Mouse (Mus musculus) embryo, embryonic 9.5 days (tissue): ENCODE data around the gene Ly6g6d.

Experiments
- DNase-seq: peaks from one replicate; pipeline ENCODE4 v3.0.0-alpha.2; 2017; ENCODE audit errors: extremely low spot score

Ly6g6d gene

DNA sequence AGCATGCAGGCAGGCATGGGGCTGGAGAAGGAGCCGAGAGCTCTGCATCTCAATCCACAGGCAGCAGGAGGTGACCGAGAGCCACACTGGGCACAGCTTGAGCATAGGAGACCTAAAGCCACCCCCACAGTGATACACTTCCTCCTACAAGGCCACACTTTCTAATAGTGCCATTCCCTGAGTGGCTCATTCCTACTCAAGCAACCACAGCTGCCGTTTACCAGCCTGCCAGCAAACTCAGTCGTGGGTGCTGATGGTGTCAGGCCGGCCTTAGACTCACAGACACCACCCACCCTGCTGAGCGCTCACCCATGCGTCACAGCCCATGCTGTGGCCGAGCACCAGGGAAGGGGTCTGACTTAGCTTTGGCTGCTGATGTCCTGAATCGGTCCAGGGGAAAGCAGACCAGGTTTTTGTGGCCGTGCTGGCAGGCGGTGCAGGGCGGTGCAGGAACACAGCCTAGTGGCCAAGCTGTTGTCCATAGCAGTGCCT is 19.3 kb upstream of the Ly6g6d start:
- no peak for DNase-seq

DNA sequence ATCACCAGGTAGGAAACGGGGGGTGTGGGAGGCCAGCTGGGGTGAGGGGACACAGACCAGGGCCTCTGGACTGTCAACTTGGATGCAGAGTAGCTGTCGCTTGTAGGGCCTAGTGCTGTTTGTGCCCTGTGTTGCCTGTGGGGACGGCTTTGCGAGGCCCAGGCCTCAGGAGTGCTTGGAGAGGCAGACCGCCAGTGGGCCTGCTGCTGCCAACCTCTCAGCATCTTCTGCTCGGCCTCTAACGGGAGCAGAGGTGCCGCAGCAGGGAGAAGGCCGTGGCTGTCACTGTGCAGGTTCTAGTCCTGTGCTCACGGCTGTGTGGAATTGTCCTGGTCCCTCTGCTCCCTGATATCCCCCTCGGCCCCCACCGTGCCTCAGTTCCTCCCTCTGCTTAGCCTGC is 18.7 kb upstream of the Ly6g6d start:
- no peak for DNase-seq

DNA sequence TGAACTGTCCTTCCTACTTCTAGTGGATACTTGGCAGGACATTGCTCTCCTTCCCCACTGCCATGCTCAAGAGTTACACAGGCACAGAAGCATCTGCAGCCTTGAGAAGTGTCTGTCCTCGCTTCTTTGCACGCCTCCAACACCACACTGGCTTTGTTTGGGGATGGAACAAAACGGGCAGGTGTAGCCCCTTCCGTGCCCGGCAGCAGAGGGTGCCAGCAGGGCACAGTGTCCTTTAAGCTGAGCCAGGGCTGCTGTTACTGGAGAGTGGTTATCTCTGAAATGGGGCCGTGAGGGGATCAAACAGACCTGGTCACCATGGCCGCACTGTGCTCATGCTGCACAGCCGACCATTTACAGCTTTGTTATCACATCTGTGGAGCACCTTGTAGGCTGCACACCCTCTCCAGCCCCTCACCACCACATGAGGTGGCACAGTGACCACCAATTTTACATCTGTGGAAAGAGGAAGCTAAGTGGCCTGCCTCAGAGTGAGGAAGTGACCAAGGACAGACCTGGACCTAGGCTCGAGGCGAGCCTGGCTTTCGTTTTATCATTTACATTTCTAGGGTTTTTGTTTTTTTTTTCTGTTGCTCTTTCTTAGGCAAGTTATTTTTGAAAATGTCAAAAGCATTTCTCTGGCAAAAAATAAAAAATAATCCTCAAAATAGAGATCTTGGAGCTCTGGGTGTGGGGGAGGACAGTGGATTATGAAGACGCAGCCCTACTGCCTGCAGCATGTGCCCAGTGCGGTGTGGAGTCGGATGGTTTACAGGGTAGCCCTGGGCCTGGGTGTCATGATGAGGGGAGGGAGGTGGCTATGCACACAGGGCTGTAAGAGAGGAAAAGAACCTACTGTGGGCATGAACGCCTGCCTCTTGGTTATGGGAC is 16.9 kb upstream of the Ly6g6d start:
- DNase-seq = no peak

DNA sequence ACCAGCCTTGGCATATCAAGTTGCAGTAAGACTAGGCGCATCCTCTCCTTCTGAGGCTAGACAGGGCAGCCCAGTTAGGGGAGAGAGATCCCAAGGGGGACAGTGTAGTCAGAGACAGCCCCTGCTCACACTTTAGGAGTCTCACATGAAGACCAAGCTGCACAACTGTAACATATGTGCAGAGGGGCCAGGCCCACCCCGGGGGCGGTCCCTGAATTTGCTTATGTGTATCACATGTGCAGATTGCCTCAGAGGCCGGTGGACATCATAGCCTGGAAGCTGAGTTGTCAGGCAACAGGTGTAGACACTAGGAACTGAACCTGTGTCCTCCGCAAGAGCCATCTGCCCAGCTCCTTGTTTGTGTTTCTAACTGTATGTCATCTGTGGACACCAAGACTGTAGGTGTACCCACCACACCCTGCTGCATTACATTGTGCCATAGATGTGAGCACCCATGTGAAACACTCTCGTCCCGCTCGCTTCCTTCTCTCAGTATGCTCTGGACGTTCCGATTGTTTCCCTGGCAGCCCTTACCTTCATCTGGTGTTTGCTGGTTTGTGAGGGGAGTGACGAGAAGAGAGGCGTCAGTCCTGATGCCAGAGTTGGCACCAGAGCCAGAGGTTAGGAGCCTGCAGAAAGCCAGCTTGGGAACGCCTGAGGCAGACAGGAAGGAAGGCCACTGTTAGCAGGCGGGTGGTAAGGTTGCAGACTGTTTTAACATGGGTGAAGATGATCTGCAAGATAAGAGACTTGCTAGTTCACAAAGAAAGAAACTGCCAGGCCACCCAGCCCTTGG is 14.7 kb upstream of the Ly6g6d start:
- DNase-seq = no peak

DNA sequence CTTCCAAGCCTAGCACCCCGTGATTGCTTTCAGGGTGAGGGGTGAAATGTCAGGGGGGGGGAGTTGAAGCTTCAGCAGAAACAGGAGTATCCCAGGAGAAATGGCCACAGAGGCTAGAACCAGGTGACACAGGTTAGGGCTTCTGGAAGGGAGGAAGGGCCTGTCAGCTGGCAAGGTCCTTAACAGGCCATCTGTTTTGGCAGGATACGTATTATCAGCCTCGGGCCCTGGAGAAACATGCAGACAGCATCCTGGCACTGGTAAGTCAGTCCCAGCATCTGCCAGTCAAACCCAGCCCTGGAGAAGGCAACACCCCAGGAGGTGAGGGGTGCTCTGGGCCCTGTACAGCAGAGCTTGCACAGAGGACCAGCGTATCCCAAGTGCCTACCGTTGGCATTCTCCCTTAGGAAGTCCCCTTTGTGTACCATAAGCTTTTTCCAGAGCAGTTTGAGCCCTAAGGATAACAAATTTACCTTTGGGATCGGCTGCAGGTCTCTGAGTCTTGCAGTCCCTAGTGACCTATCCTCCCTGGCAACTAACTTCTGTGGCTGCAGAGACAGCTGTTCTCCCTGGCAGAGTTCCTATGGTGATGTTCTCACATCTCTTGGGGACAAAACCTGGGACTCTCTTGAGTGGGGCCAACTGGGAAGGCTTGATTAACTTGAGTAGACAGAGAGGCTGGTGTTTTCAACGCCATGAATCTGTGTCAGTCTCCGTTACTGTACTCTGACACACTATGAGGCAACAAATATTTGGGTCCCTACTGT is 12.5 kb upstream of the Ly6g6d start:
- DNase-seq = no peak

DNA sequence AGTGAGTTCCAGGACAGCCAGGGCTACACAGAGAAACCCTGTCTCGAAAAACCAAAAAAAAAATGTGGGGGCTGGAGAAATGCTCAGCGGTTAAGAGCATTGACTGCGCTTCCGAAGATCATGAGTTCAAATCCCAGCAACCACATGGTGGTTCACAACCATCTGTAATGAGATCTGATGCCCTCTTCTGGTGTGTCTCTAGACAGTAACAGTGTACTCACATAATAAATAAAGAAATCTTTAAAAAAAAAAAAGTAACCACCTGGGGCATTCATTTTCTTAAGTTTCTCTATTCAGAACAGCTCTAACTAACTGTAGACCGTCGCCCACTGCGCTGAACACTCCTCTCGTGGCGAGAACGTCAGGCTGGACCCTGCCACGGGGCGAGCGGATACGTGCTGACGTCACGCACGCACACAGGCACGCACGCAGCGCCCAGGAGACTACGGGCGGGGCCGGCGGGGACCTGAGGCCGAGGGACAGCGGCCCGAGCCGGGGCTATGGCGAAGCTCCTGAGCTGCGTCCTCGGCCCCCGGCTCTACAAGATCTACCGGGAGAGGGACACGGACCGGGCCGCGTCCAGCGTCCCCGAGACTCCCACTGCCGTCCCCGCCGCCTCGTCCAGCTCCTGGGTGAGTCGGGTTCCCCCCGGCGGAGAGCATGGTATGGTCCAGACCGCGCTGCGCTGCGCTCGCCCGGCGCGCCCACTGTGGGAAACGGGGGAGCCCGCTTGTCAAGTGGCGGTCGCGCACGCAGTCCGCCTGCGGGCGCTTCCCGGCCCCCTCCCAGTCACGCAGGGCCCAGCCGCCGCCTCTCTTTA is 11.2 kb upstream of the Ly6g6d start, which contains the start of gene Abhd16a:
Gene Abhd16a, plus strand, starts transcription at position 439 of the 820 bp plus-strand sequence.
- peak; percentile 94 for DNase-seq

DNA sequence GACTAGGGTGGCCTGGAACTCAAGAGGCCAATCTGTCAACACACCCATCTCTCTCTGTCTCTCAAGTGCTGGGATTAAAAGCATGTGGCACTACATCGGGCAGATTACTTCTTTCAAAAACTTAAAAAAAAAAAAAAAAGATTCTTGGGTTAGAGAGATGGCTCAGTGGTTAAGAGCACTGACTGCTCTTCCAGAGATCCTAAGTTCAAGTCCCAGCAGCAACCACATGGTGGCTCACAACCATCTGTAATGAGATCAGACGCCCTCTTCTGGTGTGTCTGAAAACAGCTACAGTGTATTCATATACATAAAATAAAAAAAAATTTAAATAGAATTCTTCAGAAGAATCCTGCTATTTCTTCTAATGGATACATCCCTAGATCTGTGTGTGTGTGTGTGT is 10.3 kb upstream of the Ly6g6d start:
- no peak for DNase-seq

DNA sequence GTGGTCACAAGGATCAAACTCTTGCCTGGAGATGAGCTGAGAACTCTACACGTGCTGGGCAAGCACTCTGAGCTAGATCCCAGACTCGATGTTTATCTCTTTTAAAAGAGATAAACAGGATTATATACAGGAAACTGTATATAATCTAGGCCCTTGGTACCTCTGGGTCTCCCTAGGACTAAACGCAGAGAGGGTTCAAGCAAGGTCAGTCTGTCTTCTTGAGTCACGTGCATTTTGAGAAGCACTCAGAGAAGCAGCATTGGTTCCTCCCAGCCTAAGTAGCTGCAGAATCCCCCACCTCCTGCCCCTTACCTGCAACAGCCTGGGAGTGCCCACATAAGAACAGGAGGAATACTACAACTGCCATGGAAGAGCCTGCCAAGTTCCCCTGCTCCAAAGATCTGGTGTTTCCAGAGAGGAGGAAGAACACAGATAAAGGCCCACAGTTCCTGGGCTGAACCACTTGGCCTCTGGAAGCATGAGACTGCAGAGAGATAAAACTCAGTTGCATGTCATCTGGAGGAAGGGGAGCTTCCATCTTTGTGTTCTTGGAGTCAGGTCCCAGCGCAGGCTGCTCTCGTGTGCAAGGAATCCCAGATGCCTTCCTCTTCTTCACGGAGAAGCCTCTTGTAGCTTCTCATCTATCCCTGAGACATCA is 7.5 kb upstream of the Ly6g6d start, which contains the start of gene Ly6g6f:
Gene Ly6g6f, minus strand, starts transcription at position 403 of the 658 bp plus-strand sequence.
- DNase-seq = no peak

DNA sequence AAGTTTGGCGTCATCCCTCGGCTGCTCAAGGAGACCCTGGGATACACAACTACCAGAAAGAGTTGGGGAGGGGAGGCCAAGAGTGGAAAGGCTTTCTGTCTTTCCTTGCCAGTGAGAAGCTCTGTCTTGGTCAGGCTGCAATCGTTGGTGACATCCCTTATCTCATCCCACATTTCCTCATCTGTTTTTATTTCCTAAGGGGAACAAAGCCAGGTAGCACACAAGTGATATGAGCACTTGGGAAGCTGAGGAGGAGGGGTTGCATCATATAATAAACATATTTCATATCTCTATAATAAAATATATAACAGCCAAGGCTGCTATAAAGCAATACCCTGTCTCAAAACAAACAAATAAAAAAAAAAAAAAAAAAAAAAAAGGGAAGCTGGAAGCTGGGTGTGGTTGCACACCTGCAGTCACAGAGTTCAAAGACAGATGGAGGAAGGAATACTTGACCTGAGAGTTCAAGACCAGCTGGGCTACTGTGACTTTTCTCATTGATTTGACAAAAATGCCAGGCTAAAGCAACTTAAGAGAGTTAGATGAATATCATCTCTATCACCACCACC is 6.1 kb upstream of the Ly6g6d start:
- DNase-seq = no peak

DNA sequence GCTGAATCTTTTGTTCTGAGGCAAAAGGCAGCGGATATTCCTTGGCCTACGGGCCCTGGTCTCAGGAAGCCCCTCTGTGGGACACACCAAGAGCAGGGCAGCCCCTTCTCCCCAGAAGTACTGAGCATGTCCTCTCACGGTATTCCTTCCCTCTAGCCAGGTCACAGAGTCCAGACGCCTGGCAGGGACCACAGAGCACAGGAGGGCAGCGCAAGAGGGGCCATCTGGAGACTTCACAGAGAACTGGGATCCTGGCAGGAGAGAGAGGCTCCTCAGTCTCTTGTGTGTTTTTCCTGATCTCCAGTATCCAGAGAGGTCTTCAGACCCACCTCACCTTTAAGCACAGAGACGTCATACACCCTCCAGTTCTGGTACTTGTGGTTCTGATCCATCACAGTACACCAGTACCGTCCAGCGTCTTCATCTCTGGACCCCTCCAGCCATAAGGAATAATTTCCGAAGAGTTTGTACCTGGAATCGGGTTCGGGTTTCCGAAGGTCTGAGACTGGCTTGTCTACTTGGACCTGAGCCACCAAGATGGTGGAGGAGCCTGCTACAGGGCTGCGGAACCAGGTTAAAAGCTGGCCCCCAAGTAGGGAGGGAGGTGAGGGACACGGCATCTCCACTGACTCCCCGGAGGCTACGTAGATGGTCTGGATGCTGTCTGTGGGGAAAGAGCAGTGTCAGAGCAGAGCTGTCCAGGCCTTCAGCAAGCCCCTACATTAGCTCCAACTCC is 5.1 kb upstream of the Ly6g6d start:
- DNase-seq = no peak

DNA sequence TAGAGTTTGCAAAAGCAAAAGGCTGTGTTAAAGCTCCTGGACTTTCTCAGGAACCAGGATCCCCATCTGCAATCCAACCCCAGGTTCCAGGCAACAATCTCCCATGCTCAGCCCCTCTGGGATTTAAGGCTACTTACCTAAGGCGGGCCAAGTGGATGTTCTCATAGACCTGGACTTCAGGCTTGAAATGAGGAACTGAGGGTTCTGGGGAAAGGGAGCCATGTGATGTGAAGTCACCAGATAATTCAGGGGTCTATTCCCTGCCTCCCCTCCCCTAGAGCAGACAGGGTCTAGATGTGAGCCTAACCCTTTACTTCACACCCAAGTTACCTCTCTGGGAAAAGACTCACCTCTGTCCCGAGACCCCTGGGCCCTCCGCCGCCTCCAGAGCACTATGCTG is 2.8 kb upstream of the Ly6g6d start:
- no peak for DNase-seq

DNA sequence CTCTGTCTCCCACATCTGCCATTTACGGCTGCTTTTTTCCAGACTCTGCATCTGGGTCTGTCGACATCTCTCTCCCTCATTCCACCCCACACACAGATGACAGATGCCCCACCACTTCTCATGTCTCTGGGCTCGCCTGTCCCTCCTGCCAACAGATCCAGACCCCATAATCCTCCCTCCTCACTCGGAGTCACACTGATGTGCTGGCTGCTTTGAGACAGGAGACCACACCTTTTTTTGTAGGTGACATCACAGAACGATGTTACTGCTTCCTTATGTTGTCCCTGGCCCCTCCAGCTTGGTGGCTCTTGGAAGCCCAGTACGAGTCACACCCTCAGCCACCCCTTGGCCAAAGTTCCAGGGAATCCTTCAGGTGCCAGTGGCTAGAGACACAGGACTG is 2.4 kb upstream of the Ly6g6d start:
- no peak for DNase-seq

DNA sequence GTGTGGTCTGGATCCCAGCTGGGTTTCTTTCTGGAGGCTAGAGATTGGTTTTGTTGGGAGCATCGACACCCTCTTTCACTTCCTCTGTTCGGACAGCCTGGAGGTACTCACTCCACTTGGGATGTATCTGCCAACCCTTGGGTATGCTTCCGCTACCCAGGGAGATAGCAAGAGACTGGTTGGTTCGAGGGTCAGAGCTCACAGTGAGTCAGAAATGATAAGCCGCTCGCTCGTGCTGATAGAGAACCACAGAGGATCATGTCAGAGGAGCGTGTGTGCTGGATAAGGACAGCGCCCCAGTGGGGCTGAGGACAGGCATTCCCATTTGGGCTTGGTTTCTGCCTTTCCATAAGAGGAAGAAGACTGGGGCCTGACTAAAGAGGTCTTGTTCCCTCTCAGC is 1.9 kb upstream of the Ly6g6d start:
- no peak for DNase-seq

DNA sequence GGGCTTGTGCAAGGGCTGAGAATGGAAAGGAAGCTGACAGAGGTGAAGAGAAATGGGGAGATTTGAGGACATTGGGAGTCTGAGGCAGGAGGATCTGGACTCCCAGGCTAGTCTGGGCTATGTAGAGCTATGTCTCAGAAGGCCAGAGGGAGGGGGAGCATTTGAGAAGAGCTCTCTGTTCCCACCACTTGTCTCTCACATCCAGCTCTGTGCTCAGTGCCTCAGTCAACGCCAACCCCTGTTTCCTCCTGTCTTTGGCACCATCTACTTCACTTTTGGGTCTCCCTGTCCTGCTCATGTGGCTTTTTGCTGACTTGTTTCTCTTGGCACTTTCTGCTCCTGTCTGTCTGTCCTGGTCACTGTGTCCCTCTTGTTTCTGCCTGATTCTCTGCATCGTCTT is 580 bp downstream of the Ly6g6d start:
- no peak for DNase-seq

DNA sequence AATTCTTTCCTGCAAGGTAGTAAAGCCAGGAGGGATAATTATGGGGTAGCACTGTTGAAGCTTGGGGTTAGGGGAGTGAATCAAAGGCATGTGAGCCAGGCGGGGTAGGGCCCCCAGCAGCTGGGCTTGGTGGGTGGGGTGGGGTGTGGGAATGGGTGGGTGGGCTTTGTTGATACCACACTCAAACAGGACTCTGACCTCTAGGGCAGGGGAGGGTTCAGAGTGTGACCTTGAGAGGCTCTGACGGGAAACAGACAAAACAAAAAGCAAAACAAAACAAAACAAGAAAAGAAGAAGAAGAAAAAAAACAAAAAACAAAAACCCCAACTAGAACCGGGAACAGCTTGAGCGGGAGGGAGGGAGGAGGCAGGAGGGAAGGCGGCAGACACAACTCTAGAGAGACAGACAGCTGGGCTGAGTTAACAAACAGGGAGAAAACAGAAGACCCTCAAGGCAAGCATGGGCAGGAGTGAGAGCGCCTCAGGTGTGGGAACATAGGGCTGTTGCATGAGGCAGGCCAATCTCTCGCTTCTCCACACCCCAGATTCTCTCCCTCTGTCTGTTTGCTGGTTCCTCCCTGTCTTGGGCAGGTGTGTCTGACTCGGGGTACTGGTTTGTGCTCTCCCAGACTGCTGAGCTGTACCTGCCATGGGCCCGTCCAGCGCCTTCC is 1.2 kb downstream of the Ly6g6d start, which contains the start of gene Ly6g6e:
Gene Ly6g6e, plus strand, starts transcription at position 396 of the 670 bp plus-strand sequence.
- DNase-seq = no peak

DNA sequence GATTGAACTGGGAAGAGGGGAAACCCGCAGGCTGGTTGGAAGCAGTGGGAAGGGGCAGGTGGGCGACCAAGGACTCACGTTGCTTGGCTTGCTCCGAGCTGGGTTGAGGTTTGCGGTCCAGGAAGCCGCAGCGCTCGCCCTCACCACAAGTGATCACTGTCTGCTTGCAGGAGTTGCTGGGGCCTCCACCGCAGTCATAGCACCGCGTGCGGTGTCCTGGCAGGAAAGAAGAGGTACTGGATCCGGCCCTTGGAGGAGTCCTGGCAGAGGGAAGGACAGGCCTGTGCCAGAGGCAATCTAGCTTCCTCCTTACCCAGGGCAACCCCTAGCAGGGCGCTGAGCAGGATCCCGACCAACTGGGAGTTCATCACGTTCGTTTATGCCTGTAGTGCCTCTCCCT is 3.8 kb downstream of the Ly6g6d start:
- DNase-seq = no peak

DNA sequence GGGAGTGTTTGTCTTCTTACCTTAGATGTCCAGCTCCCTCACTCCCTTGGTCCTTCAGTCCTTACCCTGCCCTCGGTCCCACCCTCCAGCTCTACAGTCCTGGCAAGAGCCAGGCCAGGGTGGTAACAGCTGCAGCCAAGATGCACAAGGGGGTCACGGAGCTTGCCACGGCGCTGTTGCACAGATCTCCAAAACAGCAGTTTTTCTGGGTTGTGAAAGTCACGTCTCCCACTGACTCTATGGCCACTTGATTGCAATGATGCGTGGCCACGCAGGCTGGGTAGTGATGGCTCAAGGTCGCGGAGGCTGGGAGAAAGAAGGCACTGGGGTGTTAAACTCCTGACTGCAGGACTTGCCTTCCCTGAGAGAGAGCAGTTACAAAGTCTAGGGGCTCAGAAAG is 6.4 kb downstream of the Ly6g6d start:
- DNase-seq = no peak

DNA sequence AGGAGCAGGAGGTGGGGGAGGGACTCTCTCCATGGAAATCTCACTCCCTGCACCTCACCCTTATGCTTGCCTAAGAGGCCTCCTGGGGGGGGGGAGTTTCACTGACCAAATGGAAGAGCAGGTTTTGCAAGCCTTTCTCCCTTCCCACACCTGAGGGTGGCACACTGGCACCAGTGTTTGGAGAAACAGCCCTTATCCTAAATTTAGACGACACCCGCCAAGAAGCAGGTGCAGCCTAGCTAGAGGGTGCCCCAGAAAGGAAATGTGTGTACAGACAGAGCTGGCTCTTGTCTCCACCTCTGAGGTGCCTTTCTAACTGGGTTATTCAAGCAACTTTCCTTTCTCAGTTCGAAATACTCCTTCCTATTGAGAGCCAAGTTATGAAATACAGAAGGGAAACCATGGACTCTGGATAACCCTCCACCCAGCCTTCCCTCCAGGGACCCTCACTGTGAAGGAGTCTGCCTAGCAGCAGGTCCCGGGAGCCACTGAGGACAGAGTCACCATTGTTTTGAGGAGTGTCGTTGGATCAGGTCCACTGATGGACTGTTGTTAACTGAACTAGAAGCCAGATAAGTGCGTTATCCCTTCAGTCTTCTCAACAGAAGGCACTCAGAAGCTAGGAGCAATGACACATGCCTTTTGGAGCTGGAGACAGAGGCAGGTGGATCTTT is 7.2 kb downstream of the Ly6g6d start:
- no peak for DNase-seq
